Comparison of ENCODE assay signal across 24 mouse cellular contexts in genomic region chr3:136887741-136888140, GRCm38 (mm10).
"Had no signal": no experiment of that assay in that cellular context is flagged by ENCODE, and none has a peak within 500 bp of the region (broad histone marks: within the 10 kb centered on the region; RNA-seq: fewer than 3 reads in every experiment).

No protein-coding gene starts in this region.

- H3K36me3 ChIP-seq: heart, embryonic 15.5 days; limb, embryonic 15.5 days had no signal

- H3K27ac ChIP-seq: heart, adult 2 months; heart, embryonic 10.5 days; heart, embryonic 13.5 days; heart, embryonic 15.5 days; hindbrain, embryonic 13.5 days; hindbrain, embryonic 15.5 days; hindbrain, postnatal 0 days; limb, embryonic 13.5 days; limb, embryonic 15.5 days; liver, embryonic 12.5 days; liver, embryonic 14.5 days had no signal

- H3K9me3 ChIP-seq: heart, embryonic 10.5 days; heart, embryonic 13.5 days; heart, embryonic 15.5 days; hindbrain, embryonic 13.5 days; hindbrain, embryonic 15.5 days; limb, embryonic 13.5 days; limb, embryonic 15.5 days; liver, embryonic 12.5 days had no signal

- H3K27me3 ChIP-seq: heart, embryonic 13.5 days; heart, embryonic 15.5 days; hindbrain, embryonic 13.5 days; hindbrain, embryonic 15.5 days; limb, embryonic 13.5 days; limb, embryonic 15.5 days; liver, embryonic 12.5 days had no signal

- H3K4me2 ChIP-seq: heart, embryonic 13.5 days; heart, embryonic 15.5 days; hindbrain, embryonic 13.5 days; hindbrain, embryonic 15.5 days; limb, embryonic 13.5 days; limb, embryonic 15.5 days; liver, embryonic 12.5 days had no signal

- H3K4me3 ChIP-seq: heart, adult 2 months; heart, embryonic 10.5 days; heart, embryonic 13.5 days; heart, embryonic 15.5 days; hindbrain, embryonic 13.5 days; hindbrain, embryonic 15.5 days; limb, embryonic 13.5 days; limb, embryonic 15.5 days; liver, embryonic 12.5 days had no signal

- H3K4me1 ChIP-seq: heart, embryonic 13.5 days; heart, embryonic 15.5 days; hindbrain, embryonic 15.5 days; limb, embryonic 13.5 days; limb, embryonic 15.5 days; liver, embryonic 12.5 days had no signal

- ATAC-seq: forebrain, postnatal 0 days; hindbrain, postnatal 0 days; intestine, embryonic 16.5 days; liver, embryonic 12.5 days had no signal

- DNase-seq: forebrain, postnatal 0 days; gastrocnemius, postnatal 14 days; gastrocnemius, postnatal 36 days; heart, adult 2 months; heart, postnatal 14 days; heart, postnatal 36 days; kidney, adult 11 months; kidney, adult 8-10 months; kidney, postnatal 14 days; kidney, postnatal 36 days; layer of hippocampus, adult 9-11 months; layer of hippocampus, postnatal 36 days; left cerebral cortex, postnatal 4 days had no signal

- H3K9ac ChIP-seq: forebrain, postnatal 0 days; heart, embryonic 13.5 days; heart, embryonic 15.5 days; hindbrain, embryonic 13.5 days; hindbrain, embryonic 15.5 days; limb, embryonic 13.5 days; limb, embryonic 15.5 days; liver, embryonic 12.5 days; liver, embryonic 14.5 days had no signal
